Mouse (Mus musculus) limb, embryonic 11.5 days (tissue): Measurements from ENCODE around the gene Sult2b1. TPM values are rescaled to one million over a fixed set of nuclear protein-coding genes. Genes with fewer than 3 reads are reported as not detected.

Experiments
- ATAC-seq: fragments of 200-750 bp; cut with Nextera tagmentation; 2 replicates; pipeline ENCODE4 v1.8.0; 2017; ENCODE audit warnings: low read depth; ENCODE audit not compliant: insufficient number of reproducible peaks, low FRiP score, low TSS enrichment
- DNase-seq: peaks from one replicate; pipeline ENCODE4 v3.0.0-alpha.2; 2015; ENCODE audit warnings: low spot score
- H3K27ac ChIP-seq: fragments of 300-500 bp; sonication (generic); replicated peaks from 2 replicates; pipeline ENCODE4 v1.5.1; 2014; ENCODE audit warnings: low read depth, mild to moderate bottlenecking, low read length
- H3K27me3 ChIP-seq: fragments of 300-500 bp; sonication (generic); 2 replicates; pipeline ENCODE4 v1.6.1; 2014; ENCODE audit warnings: mild to moderate bottlenecking, low read length, mixed read lengths; ENCODE audit not compliant: control insufficient read depth, insufficient read depth
- H3K36me3 ChIP-seq: fragments of 300-500 bp; sonication (generic); 2 replicates; pipeline ENCODE4 v1.6.1; 2014; ENCODE audit warnings: mild to moderate bottlenecking, low read length, moderate library complexity, mixed read lengths; ENCODE audit not compliant: control insufficient read depth, insufficient read depth
- H3K4me1 ChIP-seq: fragments of 300-500 bp; sonication (generic); 2 replicates; pipeline ENCODE4 v1.6.1; 2014; ENCODE audit warnings: low read length, mixed read lengths; ENCODE audit not compliant: control insufficient read depth, insufficient read depth
- H3K4me2 ChIP-seq: fragments of 300-500 bp; sonication (generic); 2 replicates; pipeline ENCODE4 v1.6.1; 2014; ENCODE audit warnings: low read depth, mild to moderate bottlenecking, moderate library complexity; ENCODE audit not compliant: severe bottlenecking
- H3K4me3 ChIP-seq: fragments of 300-500 bp; sonication (generic); 2 replicates; pipeline ENCODE4 v1.5.1; 2014; ENCODE audit warnings: low read depth, low read length
- H3K9ac ChIP-seq: fragments of 300-500 bp; sonication (generic); 2 replicates; pipeline ENCODE4 v1.6.1; 2014; ENCODE audit warnings: mild to moderate bottlenecking, low read length
- H3K9me3 ChIP-seq: fragments of 300-500 bp; sonication (generic); 2 replicates; pipeline ENCODE4 v1.6.1; 2016; ENCODE audit warnings: low read length; ENCODE audit not compliant: control insufficient read depth
- WGBS: fragments of 180-500 bp; shearing (Covaris S2); extraction: QIAGEN DNeasy Blood & Tissue Kit; methylation state at CpG from one replicate; pipeline ENCODE4 v1.1.7; 2014; 5-methylcytosine and 5-hydroxymethylcytosine counted together
- polyA plus RNA-seq: library from polyadenylated mRNA; unstranded; fragments of >200 nt; fragmentation: Nextera tagmentation; extraction: Ambion mirVana; gene quantifications from 2 replicates; pipeline ENCODE4 v1.2.1, GENCODE M21; 2014

Gene Sult2b1
- polyA plus RNA-seq, 1 experiment from 2014 or later, result 3.2 TPM

GRCm38 (mm10) chr7:45739820-45740219, 44.6 kb downstream of the Sult2b1 start:
- no peak overlapping the region for H3K9ac ChIP-seq
- H3K4me2 ChIP-seq, result no peak overlapping the region
- H3K4me3 ChIP-seq, result no peak overlapping the region
- no peaks in the 10 kb centered on the region for H3K36me3 ChIP-seq
- H3K27ac ChIP-seq, result no peak overlapping the region
- H3K27me3 ChIP-seq, result no peaks in the 10 kb centered on the region
- 75% methylated on average over 10 of the region's 10 CpGs for WGBS
- H3K4me1 ChIP-seq, result no peaks in the 10 kb centered on the region
- no peaks in the 10 kb centered on the region for H3K9me3 ChIP-seq
- no peak for ATAC-seq
- DNase-seq, result no peak

- 6% methylated on average over 9 of the region's 9 CpGs for WGBS
- ATAC-seq, result peak; percentile 61
Measured at GRCm38 (mm10) chr7:45739162-45739763, 45.2 kb downstream of the Sult2b1 start.

DNA sequence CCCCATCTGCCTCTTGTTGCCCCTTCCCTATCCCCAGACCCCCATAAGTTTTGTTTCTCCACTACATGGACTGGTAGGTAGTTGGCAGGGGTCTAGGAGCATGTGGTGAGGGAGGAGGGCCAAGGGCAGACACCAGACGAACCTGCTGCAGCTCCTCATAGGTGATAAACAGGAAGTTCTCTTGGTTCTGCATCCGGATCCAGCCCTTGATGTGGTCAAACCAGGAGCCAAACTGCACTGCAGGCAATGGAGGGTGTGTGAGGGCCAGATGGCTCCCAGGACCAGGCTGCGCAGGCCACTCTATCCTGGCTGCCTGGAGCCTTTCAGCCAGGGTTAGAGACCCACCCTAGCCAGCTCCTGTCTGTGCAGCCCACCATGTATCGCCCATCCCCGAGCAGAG, 51.0 kb downstream of the Sult2b1 start:
- Histone ChIP-seq H3K4me3 (no peak overlapping the region), H3K9ac (no peak overlapping the region), H3K4me1 (peaks cover 8% of the 10 kb centered on the region; the same call in 1 of the 2 replicates), H3K27me3 (0 out of 2 replicates have a peak, but pooled peaks cover 2% of the 10 kb centered on the region), H3K27ac (no peak overlapping the region), H3K4me2 (no peak overlapping the region), H3K36me3 (0 out of 2 replicates have a peak, but pooled peaks cover 2% of the 10 kb centered on the region), H3K9me3 (no peaks in the 10 kb centered on the region)
- no peak for ATAC-seq
- WGBS, result 71% methylated on average over 5 of the region's 5 CpGs
- DNase-seq, result no peak

More at GRCm38 (mm10) chr7:45739162-45739763, 45.2 kb downstream of the Sult2b1 start:
- Histone ChIP-seq H3K4me1 (no peaks in the 10 kb centered on the region), H3K9ac (no peak overlapping the region), H3K27me3 (no peaks in the 10 kb centered on the region), H3K36me3 (no peaks in the 10 kb centered on the region), H3K9me3 (no peaks in the 10 kb centered on the region), H3K4me3 (no peak overlapping the region), H3K27ac (no peak overlapping the region), H3K4me2 (no peak overlapping the region)
- peak; percentile 91 for DNase-seq

DNA sequence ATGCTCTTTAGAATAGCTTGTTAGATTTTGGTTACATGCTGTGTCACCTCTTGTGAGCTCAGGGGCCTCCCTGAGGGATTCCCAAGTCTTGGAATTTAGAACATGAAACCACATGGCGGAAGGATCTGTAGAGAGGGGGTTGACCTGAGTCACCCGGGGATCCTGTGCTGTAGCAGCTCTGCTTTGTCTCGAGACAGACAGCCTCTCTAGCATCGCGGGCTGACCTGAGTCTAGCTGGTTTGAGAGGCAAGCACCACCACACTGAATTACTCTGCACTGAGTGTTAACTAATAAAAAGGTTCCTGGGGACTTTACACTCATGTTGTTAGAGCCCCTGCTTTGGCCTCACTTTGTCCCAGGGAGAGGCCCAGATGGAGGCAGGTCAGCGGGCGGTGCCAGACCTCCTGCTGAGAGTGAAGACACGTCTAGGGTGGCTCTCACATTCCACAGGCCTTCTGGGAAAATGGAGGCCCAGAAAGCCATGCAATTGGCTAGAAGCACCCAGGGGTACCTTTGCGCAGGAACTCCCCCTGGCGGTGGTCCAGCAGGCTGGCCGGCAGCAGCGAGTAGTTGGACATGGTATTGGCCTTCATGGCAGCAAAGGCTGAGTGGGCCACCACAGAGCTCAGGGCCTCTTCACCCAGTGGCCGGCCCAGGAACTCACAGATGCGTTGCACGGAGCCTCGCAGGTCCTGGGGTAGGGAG, 53.6 kb downstream of the Sult2b1 start:
- H3K27ac ChIP-seq, result 0 out of 2 replicates have a peak overlapping the region, but pooled peaks have one; percentile 56
- DNase-seq (peak; percentile 82), ATAC-seq (no peak)
- 15% methylated on average over 16 of the region's 16 CpGs for WGBS
- H3K9ac ChIP-seq, result peak overlapping the region; percentile 22; the same call in 1 of the 2 replicates
- 0 out of 2 replicates have a peak, but pooled peaks cover 2% of the 10 kb centered on the region for H3K27me3 ChIP-seq
- no peak overlapping the region; the same call in 1 of the 2 replicates for H3K4me2 ChIP-seq
- no peaks in the 10 kb centered on the region for H3K9me3 ChIP-seq
- H3K36me3 ChIP-seq, result 0 out of 2 replicates have a peak, but pooled peaks cover 4% of the 10 kb centered on the region
- no peak overlapping the region for H3K4me3 ChIP-seq
- peaks cover 8% of the 10 kb centered on the region; the same call in 1 of the 2 replicates for H3K4me1 ChIP-seq

DNA sequence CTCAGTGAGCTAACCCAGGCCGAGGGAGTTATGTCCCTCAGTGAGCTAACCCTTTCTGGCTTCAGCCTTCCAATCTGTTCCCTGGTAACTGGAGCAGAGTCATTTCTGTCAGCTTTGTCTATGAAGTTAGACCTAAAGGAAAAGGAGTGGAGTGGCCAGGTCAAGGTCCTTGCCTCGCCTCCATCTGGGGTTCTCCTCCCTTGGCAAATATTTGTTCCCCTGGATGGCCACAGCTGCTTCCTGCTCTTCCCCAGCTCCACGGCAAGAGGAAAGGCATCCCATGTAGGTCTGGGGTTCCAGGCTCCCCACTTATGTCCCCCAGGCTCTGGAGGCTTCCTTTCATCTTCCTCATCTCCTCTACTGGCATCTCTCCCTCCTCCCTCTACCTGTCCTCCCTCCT, 56.8 kb downstream of the Sult2b1 start:
- no peak overlapping the region for H3K4me3 ChIP-seq
- WGBS, result 81% methylated on average over 3 of the region's 3 CpGs
- DNase-seq (no peak), ATAC-seq (no peak)
- H3K27ac ChIP-seq, result no peak overlapping the region
- no peak overlapping the region for H3K9ac ChIP-seq
- peaks cover 29% of the 10 kb centered on the region; the same call in 1 of the 2 replicates for H3K36me3 ChIP-seq
- no peaks in the 10 kb centered on the region for H3K9me3 ChIP-seq
- H3K27me3 ChIP-seq, result 0 out of 2 replicates have a peak, but pooled peaks cover 2% of the 10 kb centered on the region
- peaks cover 8% of the 10 kb centered on the region; the same call in 1 of the 2 replicates for H3K4me1 ChIP-seq
- no peak overlapping the region for H3K4me2 ChIP-seq

GRCm38 (mm10) chr7:45726419-45726818, 58.0 kb downstream of the Sult2b1 start:
- ATAC-seq (no peak), DNase-seq (no peak)
- Histone ChIP-seq H3K4me1 (peaks cover 8% of the 10 kb centered on the region; the same call in 1 of the 2 replicates), H3K27me3 (no peaks in the 10 kb centered on the region), H3K4me2 (no peak overlapping the region), H3K9ac (no peak overlapping the region), H3K36me3 (peaks cover 31% of the 10 kb centered on the region), H3K27ac (no peak overlapping the region), H3K9me3 (no peaks in the 10 kb centered on the region), H3K4me3 (no peak overlapping the region)
- 97% methylated on average over 10 of the region's 10 CpGs for WGBS

- Histone ChIP-seq H3K36me3 (peaks cover 37% of the 10 kb centered on the region), H3K4me1 (peaks cover 4% of the 10 kb centered on the region; the same call in 1 of the 2 replicates), H3K9ac (0 out of 2 replicates have a peak within 1 kb of the TSS, but pooled peaks have one; percentile 7), H3K27ac (no peak within 1 kb of the TSS), H3K9me3 (no peaks in the 10 kb centered on the region), H3K4me2 (no peak within 1 kb of the TSS), H3K4me3 (0 out of 2 replicates have a peak within 1 kb of the TSS, but pooled peaks have one; percentile 5), H3K27me3 (no peaks in the 10 kb centered on the region)
- ATAC-seq (no peak), DNase-seq (no peak)
- WGBS, result 90% methylated on average over 11 of the region's 11 CpGs
Measured at GRCm38 (mm10) chr7:45725713-45726112, 58.8 kb downstream of the Sult2b1 start, which contains the start of gene Spaca4. Gene Spaca4, minus strand, starts transcription at chr7:45725813.

- Histone ChIP-seq H3K27ac (no peak overlapping the region), H3K4me1 (no peaks in the 10 kb centered on the region), H3K27me3 (no peaks in the 10 kb centered on the region), H3K9me3 (no peaks in the 10 kb centered on the region), H3K9ac (0 out of 2 replicates have a peak overlapping the region, but pooled peaks have one; percentile 7), H3K36me3 (peaks cover 39% of the 10 kb centered on the region), H3K4me2 (no peak overlapping the region), H3K4me3 (0 out of 2 replicates have a peak overlapping the region, but pooled peaks have one; percentile 5)
- WGBS, result 91% methylated on average over 9 of the region's 9 CpGs
- ATAC-seq, result no peak
- DNase-seq, result no peak
Measured at GRCm38 (mm10) chr7:45725151-45725550, 59.3 kb downstream of the Sult2b1 start.
